Mouse (Mus musculus) heart, embryonic 16.5 days (tissue): ENCODE measurements at regions not wholly inside any gene's neighbourhood (a gene's known extent, or its start where the extent isn't known, plus 50 kb on each side); places are given as distances from the start of the nearest gene placed in this dataset.

ENCODE experiments used
- ATAC-seq: fragments of 200-750 bp; cut with Nextera tagmentation; replicated peaks from 2 replicates; pipeline ENCODE4 v1.8.0; 2017; ENCODE audit warnings: moderate number of reproducible peaks; ENCODE audit not compliant: insufficient read depth, low FRiP score; ENCODE audit errors: extremely low read depth
- H3K27ac ChIP-seq: fragments of 300-500 bp; sonication (generic); 2 replicates; pipeline ENCODE4 v1.5.1; 2014; ENCODE audit warnings: mild to moderate bottlenecking, low read length, control low read depth, moderate library complexity
- H3K27me3 ChIP-seq: fragments of 300-500 bp; sonication (generic); 2 replicates; pipeline ENCODE4 v1.6.1; 2014; ENCODE audit warnings: low read length, mixed read lengths; ENCODE audit not compliant: control insufficient read depth, insufficient read depth
- H3K36me3 ChIP-seq: fragments of 300-500 bp; sonication (generic); 2 replicates; pipeline ENCODE4 v1.6.1; 2014; ENCODE audit not compliant: control insufficient read depth, insufficient read depth
- H3K4me1 ChIP-seq: fragments of 300-500 bp; sonication (generic); 2 replicates; pipeline ENCODE4 v1.6.1; 2014; ENCODE audit warnings: low read length, mixed read lengths; ENCODE audit not compliant: control insufficient read depth, insufficient read depth
- H3K4me2 ChIP-seq: fragments of 300-500 bp; sonication (generic); 2 replicates; pipeline ENCODE4 v1.6.1; 2014; ENCODE audit warnings: low read depth, mild to moderate bottlenecking, control low read depth, low read length
- H3K4me3 ChIP-seq: fragments of 300-500 bp; sonication (generic); 2 replicates; pipeline ENCODE4 v1.5.1; 2014; ENCODE audit warnings: mild to moderate bottlenecking, control low read depth, low read length
- H3K9ac ChIP-seq: fragments of 300-500 bp; sonication (generic); 2 replicates; pipeline ENCODE4 v1.6.1; 2014; ENCODE audit warnings: low read length, control low read depth
- H3K9me3 ChIP-seq: fragments of 300-500 bp; sonication (generic); replicated peaks from 2 replicates; pipeline ENCODE4 v1.6.1; 2016; ENCODE audit warnings: low read length; ENCODE audit not compliant: control insufficient read depth
- WGBS: fragments of 180-500 bp; shearing (Covaris S2); extraction: QIAGEN DNeasy Blood & Tissue Kit; methylation state at CpG from one replicate; pipeline ENCODE4 v1.1.7; 2014; 5-methylcytosine and 5-hydroxymethylcytosine counted together

DNA sequence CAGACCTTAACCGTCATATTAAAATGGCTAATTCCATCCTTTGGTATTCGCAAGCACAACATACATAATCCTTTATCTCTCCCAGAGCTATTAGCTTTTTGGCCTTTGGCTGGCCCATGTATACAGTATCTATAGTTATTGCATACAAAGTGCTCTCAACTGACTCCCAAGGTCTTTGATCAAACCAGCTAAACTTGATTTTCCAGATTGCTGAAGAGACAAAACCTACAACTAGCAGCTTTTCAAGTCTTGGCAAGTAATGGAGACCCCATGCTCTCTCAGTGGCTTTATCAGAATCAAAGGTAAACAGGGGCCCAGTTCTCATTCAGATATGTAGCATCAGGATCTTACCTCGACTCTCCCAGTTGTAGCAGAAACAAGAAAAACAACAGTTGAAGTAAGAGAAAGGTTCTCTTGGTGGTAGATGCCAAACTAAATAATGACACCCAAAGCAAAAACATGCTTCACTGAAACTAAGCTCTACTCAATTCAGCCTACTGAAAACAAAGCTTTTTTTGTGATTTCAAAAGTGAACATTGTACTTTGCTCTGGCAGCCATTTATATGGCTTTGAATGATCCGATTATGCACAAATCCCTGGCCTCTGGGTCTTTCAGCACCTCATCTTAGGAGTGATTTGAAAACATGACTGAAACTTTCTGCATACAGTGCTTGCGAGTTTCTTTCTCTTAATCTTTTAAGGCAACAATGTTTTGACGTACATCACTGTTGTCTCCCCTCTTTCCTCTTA, 307.0 kb downstream of the Klf5 start:
- Histone ChIP-seq H3K4me1 (no peaks in the 10 kb centered on the region), H3K9me3 (no peaks in the 10 kb centered on the region), H3K27me3 (no peaks in the 10 kb centered on the region), H3K36me3 (no peaks in the 10 kb centered on the region), H3K9ac (no peak overlapping the region), H3K4me2 (no peak overlapping the region), H3K27ac (no peak overlapping the region), H3K4me3 (no peak overlapping the region)
- no peak for ATAC-seq
- WGBS, result 56% methylated on average over 6 of the region's 6 CpGs

DNA sequence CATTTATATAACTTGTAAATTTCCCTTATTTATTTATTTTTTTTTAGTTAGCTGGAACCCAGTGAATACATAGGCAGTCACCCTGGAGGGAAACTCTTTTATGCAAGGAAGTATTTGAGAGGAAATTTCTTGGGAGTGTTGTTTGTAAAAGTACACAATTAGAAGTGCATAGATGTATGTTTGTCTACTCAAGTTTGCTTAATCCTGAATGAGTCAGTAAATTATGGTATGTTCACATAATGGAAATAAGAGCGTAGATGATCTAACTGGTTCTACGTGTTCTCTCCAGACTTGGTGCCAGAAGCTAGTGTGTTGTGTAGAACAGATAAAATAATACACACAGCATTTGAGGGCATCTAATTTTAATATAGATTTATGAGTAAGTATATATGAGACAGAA, 310.5 kb downstream of the Klf5 start:
- H3K36me3 ChIP-seq, result no peaks in the 10 kb centered on the region
- no peak overlapping the region for H3K4me2 ChIP-seq
- H3K27ac ChIP-seq, result no peak overlapping the region
- no peaks in the 10 kb centered on the region for H3K9me3 ChIP-seq
- WGBS, result 97% methylated on average over 2 of the region's 2 CpGs
- ATAC-seq, result no peak
- H3K4me3 ChIP-seq, result no peak overlapping the region
- no peaks in the 10 kb centered on the region for H3K27me3 ChIP-seq
- H3K4me1 ChIP-seq, result no peaks in the 10 kb centered on the region
- H3K9ac ChIP-seq, result no peak overlapping the region

DNA sequence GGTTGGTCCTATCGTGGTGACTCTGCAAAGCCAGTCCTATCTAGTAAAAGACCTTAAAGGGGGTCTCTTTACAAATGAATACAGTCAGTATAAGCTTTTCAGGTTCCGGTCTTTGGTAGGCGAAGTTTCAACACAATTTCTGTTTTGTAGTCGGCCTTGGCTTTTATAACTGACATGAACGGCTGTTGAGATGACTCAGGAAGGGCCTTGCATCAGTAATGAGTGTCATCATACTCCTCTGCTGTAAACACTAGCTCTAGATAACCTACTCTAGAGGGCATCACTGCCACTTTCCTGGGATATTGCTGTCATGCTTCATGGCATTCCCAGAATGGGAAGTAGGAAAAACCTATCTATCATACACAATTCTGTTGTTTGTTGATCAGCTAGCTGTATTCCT, 312.9 kb downstream of the Klf5 start:
- H3K9me3 ChIP-seq, result no peaks in the 10 kb centered on the region

DNA sequence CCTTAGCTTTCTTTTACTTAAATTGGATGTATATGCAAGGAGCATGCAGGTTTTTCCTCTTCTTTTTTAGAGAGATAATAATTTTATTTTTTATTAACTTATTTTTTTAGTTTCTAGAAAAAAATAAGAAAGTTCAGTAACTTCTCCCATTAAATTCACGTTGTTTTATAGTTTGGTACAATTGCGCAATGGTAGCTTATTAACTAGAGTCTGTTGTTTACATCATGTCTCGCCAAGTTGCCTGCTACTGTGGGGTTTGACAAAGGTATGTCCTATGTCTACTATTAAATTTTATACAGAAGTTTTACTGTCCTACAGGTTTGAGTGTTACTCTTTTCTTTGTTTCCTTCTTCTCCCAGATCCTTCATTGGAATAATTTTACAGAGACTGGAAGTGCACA, 313.6 kb downstream of the Klf5 start:
- H3K9ac ChIP-seq, result no peak overlapping the region
- no peak for ATAC-seq
- no peaks in the 10 kb centered on the region for H3K36me3 ChIP-seq
- no peak overlapping the region for H3K4me2 ChIP-seq
- H3K4me3 ChIP-seq, result no peak overlapping the region
- no peaks in the 10 kb centered on the region for H3K9me3 ChIP-seq
- H3K27me3 ChIP-seq, result no peaks in the 10 kb centered on the region
- WGBS, result 85% methylated on average over 3 of the region's 3 CpGs
- H3K4me1 ChIP-seq, result no peaks in the 10 kb centered on the region
- no peak overlapping the region for H3K27ac ChIP-seq

More for the DNA sequence above, 312.9 kb downstream of the Klf5 start:
- WGBS, result 87% methylated on average over 5 of the region's 5 CpGs
- no peak overlapping the region for H3K27ac ChIP-seq
- H3K4me1 ChIP-seq, result no peaks in the 10 kb centered on the region
- no peak overlapping the region for H3K4me2 ChIP-seq
- no peak overlapping the region for H3K4me3 ChIP-seq
- H3K9ac ChIP-seq, result no peak overlapping the region
- no peaks in the 10 kb centered on the region for H3K27me3 ChIP-seq
- H3K36me3 ChIP-seq, result no peaks in the 10 kb centered on the region
- ATAC-seq, result no peak

DNA sequence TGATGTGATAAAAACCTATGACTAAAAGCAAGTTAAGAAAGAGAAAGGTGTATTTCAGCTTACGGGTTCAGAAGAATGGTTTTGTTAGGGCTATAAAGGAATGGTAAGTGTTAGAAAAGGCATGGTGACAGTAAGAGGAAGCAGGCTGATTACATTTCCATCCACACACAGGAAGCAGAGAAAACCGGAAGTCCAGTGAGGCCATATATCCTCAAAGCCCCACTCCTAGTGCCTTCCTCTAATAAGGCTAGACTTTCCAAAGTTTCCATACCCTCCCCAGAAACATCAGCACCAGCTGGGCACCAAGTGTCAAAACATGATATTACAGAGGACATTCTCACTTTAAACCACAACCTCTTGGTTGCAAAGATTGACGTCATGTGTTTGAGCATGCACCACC, 316.3 kb downstream of the Klf5 start:
- WGBS, result 67% methylated on average over 3 of the region's 3 CpGs
- no peak for ATAC-seq

DNA sequence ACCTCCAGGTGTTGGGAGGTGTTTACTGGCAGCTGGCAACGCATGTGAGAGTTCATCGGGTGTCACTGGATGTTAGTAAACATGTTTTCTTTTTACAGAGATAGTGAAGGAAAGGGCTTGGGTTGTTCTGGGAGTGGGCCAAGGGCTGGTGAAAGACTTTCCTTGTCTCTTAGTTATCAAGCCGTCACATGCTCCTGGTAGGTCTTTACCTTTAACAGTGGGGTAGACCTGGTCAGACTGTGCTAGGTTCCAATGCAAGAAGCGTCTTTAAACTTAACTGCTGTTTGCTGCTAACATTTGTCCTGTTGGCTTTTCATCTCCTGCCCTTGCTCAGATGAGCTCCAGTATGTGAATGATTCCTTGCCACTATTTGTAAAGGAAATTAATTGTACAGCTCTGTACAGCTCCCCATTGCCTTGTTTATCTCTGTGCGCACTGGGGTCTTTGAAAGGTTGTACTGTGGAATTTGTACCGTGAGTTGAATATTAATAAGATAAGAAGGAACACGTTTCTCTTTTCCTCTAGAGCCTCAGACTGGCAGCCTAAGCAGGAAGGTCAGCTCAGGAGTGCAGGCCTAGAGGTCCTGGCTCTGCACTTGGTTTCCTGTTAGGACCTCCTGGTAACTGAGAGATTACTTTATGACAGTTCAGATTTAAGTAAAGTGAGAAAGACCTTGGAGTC, 318.3 kb downstream of the Klf5 start:
- ATAC-seq, result no peak
- no peak overlapping the region for H3K4me2 ChIP-seq
- H3K9ac ChIP-seq, result no peak overlapping the region
- WGBS, result 44% methylated on average over 7 of the region's 7 CpGs
- no peaks in the 10 kb centered on the region for H3K27me3 ChIP-seq
- H3K36me3 ChIP-seq, result no peaks in the 10 kb centered on the region
- no peak overlapping the region for H3K27ac ChIP-seq
- no peak overlapping the region for H3K4me3 ChIP-seq
- no peaks in the 10 kb centered on the region for H3K4me1 ChIP-seq
- no peaks in the 10 kb centered on the region for H3K9me3 ChIP-seq

More for the DNA sequence above, 316.3 kb downstream of the Klf5 start:
- Histone ChIP-seq H3K27me3 (no peaks in the 10 kb centered on the region), H3K4me1 (no peaks in the 10 kb centered on the region), H3K4me2 (no peak overlapping the region), H3K27ac (no peak overlapping the region), H3K36me3 (no peaks in the 10 kb centered on the region), H3K9me3 (no peaks in the 10 kb centered on the region), H3K9ac (no peak overlapping the region), H3K4me3 (no peak overlapping the region)

DNA sequence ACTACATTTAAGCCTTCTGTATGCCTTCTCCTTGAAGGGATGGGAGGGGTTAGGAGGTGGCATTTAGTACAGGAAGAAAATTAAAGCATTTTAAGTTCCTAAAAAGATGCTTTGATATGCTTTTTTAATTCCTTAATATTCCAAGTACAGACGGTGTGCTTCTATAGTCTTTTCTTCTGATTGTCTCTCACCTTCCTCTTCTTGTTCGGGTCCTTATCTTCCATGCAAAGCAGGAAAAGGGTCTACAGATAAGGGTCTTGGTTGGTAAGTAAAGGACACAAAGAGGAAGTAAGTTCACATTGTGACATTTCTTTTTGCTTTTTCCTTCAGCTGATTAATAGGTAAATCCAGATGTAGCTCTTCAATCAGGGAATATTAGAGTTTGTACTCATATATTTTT, 318.9 kb downstream of the Klf5 start:
- Histone ChIP-seq H3K27me3 (no peaks in the 10 kb centered on the region), H3K4me1 (no peaks in the 10 kb centered on the region), H3K36me3 (no peaks in the 10 kb centered on the region), H3K27ac (no peak overlapping the region), H3K9ac (no peak overlapping the region), H3K4me2 (no peak overlapping the region), H3K9me3 (no peaks in the 10 kb centered on the region), H3K4me3 (no peak overlapping the region)
- ATAC-seq, result no peak
- WGBS, result 46% methylated on average over 2 of the region's 2 CpGs

DNA sequence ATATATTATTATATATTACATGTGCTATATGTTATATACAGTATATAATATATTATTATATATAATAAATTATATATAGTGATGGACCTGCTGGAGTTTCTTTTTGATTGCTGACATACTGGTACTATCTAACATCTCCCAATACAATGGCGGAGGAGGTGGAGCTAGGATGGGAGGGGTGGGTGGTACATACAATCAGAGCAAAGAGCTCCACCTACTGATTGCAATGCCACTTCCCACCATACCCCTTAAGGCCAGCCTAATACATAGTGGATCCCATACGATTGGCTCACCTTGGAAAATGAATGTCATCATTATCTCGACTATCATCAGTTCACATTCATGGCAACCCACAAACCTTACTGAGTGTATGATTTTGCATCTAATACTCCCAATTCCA, 323.0 kb downstream of the Klf5 start:
- no peaks in the 10 kb centered on the region for H3K36me3 ChIP-seq
- H3K9ac ChIP-seq, result no peak overlapping the region
- H3K4me3 ChIP-seq, result no peak overlapping the region
- no peaks in the 10 kb centered on the region for H3K4me1 ChIP-seq
- no peaks in the 10 kb centered on the region for H3K9me3 ChIP-seq
- no peak for ATAC-seq
- 80% methylated on average over 3 of the region's 3 CpGs for WGBS
- H3K27me3 ChIP-seq, result no peaks in the 10 kb centered on the region
- H3K27ac ChIP-seq, result no peak overlapping the region
- H3K4me2 ChIP-seq, result no peak overlapping the region

DNA sequence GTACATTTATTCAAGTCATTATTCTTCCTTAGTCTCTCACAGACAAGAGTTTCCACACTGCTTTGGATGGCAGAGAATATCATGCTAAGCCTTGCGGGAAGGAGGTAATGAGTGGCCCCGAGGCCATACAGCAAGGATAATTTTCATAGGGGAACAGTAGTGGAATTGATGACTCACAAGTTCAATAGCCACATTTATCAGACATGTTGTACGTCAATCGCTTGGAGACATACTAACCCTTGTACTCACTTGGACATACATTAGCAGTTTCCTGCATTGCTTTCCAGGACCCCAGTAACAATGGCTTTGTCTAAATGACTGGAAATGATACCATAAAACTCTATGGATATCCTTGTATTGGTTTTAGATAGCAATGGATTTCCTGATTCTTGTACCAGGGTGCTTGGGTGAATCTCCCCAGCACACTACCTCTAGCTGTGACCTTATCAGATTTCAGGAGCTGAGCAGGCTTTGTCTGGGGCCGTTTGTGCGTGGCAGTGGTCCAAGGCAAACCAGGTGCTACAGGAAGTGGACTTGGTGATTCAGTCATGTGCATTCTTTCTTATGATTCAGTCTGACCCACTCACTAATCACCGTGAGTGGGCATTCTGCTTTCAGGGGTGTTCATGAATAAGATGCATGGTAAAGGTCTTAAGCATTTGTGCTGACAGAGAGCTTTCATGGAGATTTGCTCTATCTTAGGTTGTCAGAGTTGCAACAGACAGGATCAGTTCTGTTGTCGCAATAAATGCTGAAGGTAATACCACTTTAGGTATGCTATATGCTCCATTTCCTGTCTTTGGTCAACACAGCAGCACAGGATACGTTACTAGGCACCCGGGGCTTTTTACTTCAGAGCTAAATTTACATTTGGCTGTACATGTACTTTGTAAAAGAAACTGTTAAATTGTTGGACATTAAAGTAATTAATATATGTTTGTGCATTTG, 326.2 kb downstream of the Klf5 start:
- Histone ChIP-seq H3K4me1 (no peaks in the 10 kb centered on the region), H3K9ac (no peak overlapping the region), H3K4me2 (no peak overlapping the region), H3K9me3 (no peaks in the 10 kb centered on the region), H3K36me3 (no peaks in the 10 kb centered on the region), H3K4me3 (no peak overlapping the region), H3K27me3 (no peaks in the 10 kb centered on the region), H3K27ac (no peak overlapping the region)
- no peak for ATAC-seq
- WGBS, result 64% methylated on average over 10 of the region's 10 CpGs
